Mouse (Mus musculus) cortical plate, adult 2 months (tissue): Measurements from ENCODE around the gene Slc37a4.

Experiments used
- CTCF ChIP-seq: fragments of 200-500 bp; IDR thresholded peaks from 2 replicates; pipeline ENCODE4 v1.5.1; 2011; ENCODE audit warnings: mild to moderate bottlenecking, control low read depth, low read length; ENCODE audit not compliant: insufficient read depth; ENCODE audit errors: extremely low read depth
- POLR2A ChIP-seq: fragments of 200-500 bp; IDR thresholded peaks from 2 replicates; pipeline ENCODE4 v1.6.1; 2011; ENCODE audit warnings: mild to moderate bottlenecking, low read length, control low read depth; ENCODE audit not compliant: insufficient read depth; ENCODE audit errors: extremely low read depth

DNA sequence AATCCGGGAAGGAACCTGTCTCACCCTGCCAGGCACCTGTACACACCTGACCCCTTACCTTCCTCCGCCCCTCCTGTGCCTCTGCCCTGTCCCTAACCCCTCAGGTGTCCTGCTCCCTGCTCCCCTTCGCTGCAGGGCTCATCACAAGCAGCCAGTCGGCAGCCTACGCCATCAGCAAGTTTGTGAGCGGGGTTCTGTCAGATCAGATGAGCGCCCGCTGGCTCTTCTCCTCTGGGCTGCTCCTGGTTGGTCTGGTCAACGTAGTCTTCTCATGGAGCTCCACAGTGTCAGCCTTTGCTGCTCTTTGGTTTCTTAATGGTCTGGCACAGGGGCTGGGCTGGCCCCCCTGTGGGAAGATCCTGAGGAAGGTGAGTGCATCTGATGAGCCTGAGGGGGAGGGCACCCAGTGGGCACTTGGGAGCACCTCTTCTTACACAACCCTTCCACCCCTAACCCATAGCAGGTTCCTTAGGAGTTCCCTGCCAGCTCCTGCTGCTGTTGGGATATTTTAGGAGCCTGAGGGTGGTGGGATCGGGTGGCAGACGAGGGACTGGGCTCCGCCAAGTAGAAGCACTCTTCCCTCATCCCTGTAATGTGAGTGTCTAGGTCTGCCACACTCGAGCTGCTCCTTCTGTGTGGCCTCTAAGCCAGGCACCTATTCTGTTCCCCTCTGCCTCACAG, 2.6 kb downstream of the Slc37a4 start:
- no peak for TF ChIP-seq CTCF
- TF ChIP-seq POLR2A: no peak
